Mouse (Mus musculus) layer of hippocampus, adult 2 months (tissue): ENCODE data around the gene Hibch. TPM values are rescaled to one million over a fixed set of nuclear protein-coding genes. Genes with fewer than 3 reads are reported as not detected.

Experiments
- DNase-seq, 2 experiments: peaks; one replicate each; pipeline ENCODE4 v3.0.0; 2022; ENCODE audit warnings: low spot score in 2 of 2
- H3K27ac ChIP-seq: fragments of 200-600 bp; 2 replicates; pipeline ENCODE4 v1.8.1; 2022
- H3K4me3 ChIP-seq: fragments of 200-600 bp; 2 replicates; pipeline ENCODE4 v1.8.1; 2022; ENCODE audit warnings: mild to moderate bottlenecking
- CTCF ChIP-seq: fragments of 200-600 bp; conservative IDR thresholded peaks from 2 replicates; pipeline ENCODE4 v1.8.1; 2022; ENCODE audit warnings: antibody characterized with exemption, mild to moderate bottlenecking, moderate library complexity
- total RNA-seq, 2 experiments: library from RNA; stranded (reverse); gene quantifications; 2 replicates each; pipeline ENCODE4 v1.2.3; 2021

Gene Hibch
- total RNA-seq, 2 experiments from 2014 or later: 17.4 to 18.0 TPM

DNA sequence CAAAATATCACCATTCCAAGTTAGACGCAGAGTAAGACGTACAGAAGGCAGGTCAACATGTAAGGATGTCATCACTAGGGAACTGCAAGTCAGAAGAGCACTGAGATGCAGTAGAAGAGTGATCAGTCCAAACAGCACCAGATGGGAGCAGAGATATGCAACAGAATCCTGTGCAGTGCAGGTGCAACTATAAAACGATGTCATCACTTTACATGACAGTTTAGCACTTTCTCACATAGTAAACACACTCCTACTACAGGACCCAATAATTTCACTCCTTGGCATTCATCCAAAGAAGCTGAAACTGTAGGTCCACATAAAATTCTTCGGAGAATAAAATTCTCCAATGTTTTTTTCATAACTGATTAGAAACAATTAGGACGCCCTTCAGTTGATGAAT is 89.8 kb downstream of the Hibch start:
- H3K27ac ChIP-seq: no peak overlapping the region
- no peak for TF ChIP-seq CTCF
- DNase-seq: no peak
- no peak overlapping the region for H3K4me3 ChIP-seq

DNA sequence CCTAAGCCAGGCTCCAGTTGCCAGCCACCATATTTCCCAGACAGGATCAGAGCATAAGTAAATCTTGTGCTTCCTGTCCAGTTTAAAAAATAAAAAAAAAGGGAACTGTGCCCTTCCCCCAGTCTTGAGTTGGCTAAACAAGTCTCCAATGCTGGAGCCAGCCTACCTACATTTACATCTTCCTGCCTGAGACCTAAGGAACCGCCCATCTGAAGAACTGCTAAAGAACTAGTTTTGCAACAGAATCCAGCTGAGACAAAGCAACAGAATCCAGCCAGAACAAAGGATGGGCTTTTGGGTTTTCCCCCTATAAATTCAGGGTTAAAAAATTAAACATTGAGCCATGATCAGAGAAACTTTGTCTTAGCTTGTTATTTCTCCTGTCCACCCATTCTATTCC is 94.3 kb downstream of the Hibch start:
- no peak for TF ChIP-seq CTCF
- Histone ChIP-seq H3K27ac (no peak overlapping the region), H3K4me3 (no peak overlapping the region)
- no peak for DNase-seq

DNA sequence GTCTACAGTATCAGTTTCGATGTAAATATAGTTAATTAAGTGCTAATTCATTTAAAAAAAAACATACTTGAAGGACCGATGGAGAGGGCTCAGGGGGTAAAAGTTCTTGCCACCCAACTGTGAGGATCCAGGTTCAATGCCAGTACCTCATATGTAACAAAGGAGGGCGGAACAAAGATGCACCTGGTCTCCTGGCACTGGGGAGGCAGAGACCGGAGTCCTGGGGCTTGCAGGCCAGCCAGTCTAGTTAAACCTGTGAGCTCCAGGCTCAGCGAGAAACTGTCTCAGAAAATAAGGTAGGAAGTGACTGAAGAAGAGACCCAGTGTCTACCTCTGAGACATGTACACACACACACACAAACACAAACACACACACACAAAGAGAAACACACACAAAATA is 103.2 kb downstream of the Hibch start:
- Histone ChIP-seq H3K4me3 (no peak overlapping the region), H3K27ac (no peak overlapping the region)
- DNase-seq: no peak
- TF ChIP-seq CTCF: no peak

DNA sequence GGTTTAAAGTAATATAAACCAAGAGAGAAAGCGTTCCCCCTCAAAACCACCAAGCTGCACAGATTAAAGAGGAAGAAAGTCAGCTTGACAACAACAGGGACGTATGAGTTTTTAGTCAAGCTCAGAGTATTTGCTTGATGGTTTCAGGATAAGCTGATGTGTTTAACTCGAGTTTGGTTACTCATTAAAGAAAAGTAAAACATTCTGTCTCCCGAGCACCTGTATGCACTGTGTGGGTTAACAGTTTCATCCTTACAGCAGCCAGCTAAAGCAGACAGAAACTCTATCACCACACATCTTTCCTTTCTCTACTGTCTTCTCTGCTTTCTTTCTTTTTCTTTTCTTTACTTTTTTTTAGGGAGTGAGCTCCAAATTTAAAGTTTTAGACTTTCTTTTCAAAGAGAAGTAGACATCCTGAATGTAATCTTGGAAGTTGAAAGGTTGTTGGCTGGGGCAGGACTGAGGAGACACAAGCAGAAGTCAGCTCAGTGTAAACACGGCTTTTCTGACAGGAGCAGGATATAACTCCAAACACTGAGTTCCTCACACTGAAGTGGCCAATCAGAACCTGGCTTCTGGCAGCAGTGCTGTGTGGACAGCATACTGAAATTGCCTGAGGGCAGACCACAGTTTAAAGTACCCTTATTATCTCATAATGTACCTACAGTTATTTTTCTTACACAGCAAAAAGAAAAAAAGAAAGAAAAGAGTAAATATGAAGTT is 106.6 kb downstream of the Hibch start:
- no peak for DNase-seq
- H3K27ac ChIP-seq: peak overlapping the region; percentile 88; the same call in 1 of the 2 replicates
- H3K4me3 ChIP-seq: peak overlapping the region; percentile 79
- TF ChIP-seq CTCF: no peak

DNA sequence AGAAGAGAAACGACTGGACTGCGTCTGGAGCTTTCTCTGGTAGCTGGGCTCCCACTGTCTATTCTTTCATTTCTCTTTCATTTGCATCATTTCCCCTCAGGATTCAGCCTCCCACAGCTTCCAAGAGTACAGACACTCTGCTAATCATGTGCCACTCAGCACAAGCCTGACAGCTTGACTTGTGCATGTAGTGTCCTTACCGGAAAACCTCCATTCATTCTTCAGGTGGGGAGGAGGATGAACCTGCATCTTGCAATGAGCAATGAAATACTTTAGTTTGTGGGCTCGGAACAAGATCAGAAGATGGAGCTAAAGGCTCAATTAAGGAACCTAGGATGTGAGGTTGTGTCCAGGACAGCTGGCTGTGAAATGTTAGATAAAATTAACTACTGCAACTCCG is 107.4 kb downstream of the Hibch start:
- DNase-seq: peak in 1 of 2 experiments; percentile 7
- peak; percentile 48 for TF ChIP-seq CTCF
- Histone ChIP-seq H3K27ac (peak overlapping the region; percentile 88), H3K4me3 (peak overlapping the region; percentile 79)

DNA sequence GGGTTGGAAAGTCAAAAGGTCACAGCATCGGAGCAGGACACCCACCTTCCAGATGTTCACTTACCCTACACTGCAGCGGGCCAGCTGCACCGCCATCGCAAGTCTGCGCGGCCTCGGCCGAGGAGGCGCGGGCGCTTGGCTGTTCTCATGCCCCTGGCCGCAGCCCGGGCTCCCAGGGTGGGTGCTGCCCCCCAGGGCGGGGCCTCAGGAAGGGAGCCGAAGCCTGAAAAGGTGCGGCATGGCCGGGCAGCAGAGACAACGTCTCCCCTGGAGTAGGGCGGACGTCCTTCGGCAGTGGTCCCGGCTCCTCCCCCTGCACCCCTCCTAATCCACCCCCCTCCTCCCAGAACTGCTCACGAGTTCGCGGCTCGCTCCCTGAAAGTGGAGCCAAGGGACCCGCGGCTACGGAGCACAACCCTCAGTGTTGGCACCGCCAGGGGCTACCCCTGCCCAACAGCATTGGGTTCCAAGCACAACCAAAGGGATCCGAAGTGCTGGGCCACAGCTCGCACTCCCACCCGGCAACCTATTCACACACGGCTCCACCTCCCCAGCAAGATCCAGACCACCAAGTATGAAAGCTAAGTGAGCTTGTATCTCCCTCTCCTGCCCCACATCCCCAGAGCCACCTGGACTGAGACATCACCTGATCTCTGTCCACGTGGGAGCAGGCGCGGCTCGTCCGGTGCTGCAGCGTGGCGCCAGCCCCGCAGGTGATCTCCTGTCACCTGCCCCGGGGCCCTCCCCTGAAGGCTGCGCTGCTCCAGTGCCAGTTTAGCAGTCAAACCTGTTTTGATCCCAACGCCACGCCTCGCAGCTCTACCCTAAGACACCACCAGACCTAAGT is 108.0 kb downstream of the Hibch start:
- Histone ChIP-seq H3K4me3 (peak overlapping the region; percentile 79), H3K27ac (peak overlapping the region; percentile 88)
- no peak for TF ChIP-seq CTCF
- peak in 1 of 2 experiments; percentile 23 for DNase-seq

DNA sequence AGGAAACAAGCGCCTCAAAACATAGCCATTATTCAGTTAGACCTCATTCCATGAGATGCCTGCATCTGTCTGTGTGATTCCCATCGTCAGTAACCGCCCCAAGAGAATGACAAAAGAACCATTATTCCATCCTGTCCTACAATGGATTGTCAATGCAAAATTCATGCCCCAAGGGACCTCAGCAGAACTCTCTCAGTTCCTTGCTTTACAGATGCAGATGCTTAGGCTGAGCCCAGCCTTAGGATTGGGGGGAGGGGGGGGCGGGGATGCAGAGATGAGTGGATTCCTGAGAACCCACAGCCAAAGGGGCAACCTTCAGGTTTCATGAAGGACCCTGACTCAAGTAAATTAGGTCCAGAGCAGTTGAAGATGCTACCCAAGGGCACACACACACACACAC is 108.8 kb downstream of the Hibch start:
- peak overlapping the region; percentile 88; the same call in 1 of the 2 replicates for H3K27ac ChIP-seq

DNA sequence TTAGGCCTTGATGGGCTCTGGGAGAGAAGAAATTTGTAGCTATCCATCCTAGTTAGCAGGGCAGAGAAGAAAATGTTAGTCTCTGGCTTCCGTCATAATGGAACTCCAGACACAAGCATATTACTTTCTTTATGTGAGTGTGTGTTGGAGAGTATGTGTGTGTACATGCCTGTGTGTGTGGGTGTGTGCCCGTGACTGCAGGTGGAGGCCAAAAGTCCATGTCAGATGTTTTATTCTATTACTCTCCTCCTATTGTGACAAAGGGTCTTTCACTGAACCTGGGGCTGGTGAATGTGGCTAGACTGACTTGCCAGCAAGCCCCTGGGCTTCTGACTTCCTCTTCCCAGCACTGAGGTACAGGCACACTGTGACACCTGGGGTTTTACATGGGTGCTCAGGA is 109.7 kb downstream of the Hibch start:
- TF ChIP-seq CTCF: no peak
- no peak overlapping the region for H3K4me3 ChIP-seq
- no peak overlapping the region for H3K27ac ChIP-seq
- DNase-seq: no peak

More for the DNA sequence above, 108.8 kb downstream of the Hibch start:
- peak overlapping the region; percentile 79 for H3K4me3 ChIP-seq
- DNase-seq: no peak
- TF ChIP-seq CTCF: no peak

DNA sequence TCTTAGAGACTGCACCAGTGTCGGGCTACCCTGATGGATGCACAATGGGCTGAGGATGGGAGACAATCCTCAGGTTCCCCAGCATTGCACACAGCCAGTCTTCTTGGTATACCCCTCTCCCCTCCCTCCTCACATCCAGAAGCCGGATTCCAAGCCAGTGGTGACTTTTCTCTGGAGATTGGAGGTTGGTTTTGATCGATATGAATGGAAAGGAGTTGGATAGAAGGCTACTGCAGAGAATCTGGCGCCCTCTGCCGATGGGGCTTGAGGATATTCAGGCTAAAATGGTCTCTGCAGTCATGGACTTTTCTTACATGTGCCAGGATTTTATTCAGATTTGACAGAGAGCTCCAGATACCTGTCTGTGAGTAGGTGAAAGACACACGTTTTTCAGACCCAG is 110.4 kb downstream of the Hibch start:
- DNase-seq: peak; percentile 46 to 67

DNA sequence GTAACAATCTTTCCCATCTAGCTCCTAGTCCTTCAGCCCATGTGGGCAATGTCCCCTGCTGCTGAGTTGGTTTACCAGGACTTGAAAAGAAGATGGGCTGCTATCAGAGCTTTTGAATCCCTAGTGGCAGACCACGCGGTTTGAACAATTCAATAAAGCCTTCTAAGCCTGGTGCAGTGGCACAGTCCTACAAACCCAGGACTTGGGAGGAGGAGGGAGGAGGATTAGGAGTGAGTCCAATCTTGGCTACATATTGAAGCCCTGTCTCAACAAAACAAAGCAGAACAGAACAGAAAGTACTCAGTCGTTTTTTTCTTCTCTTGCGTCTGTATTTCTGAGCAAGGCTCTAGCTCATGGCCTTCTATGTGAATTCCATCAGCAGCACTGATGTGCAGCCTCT is 112.0 kb downstream of the Hibch start:
- DNase-seq: no peak
- Histone ChIP-seq H3K4me3 (no peak overlapping the region), H3K27ac (no peak overlapping the region)
- no peak for TF ChIP-seq CTCF

More for the DNA sequence above, 110.4 kb downstream of the Hibch start:
- H3K27ac ChIP-seq: no peak overlapping the region
- peak; percentile 86 for TF ChIP-seq CTCF
- H3K4me3 ChIP-seq: no peak overlapping the region

DNA sequence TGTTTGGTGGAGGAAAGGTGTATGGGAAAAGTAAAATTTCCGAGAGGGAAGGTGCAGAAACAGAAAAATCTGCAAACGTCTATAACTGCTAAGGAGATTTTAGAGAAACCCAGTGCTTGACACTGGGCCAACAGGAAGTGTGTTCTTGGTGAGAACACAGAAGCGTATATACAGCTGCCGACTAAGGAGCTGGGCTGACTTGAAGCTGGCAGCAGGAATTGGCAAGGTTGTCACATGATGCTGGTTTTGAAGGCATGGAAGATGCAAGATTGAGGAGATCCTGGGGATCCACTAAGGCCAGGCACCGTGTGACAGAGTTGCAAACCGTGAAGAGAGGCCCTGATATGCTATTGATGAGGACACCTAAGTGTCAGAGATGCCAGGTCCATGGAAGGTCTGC is 115.5 kb downstream of the Hibch start:
- DNase-seq: no peak

DNA sequence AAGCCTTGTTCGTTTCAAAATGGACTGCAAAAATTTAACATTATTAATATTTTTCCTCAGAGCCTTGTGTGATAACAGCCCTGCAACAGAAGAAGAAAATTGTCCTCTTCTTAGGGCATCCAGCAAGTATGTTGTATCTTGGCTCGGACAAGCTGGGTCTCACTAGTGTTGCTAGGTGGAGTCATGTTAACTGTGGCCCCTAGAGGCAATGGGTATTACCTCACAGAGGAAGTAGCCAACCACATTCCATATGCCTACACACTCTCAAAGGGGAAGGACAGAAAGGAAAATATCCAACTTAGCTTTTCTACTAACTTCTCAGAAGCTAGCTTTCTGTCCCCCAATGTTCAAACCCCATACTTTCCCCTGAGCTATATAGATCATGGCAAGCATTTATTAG is 118.4 kb downstream of the Hibch start:
- Histone ChIP-seq H3K27ac (no peak overlapping the region), H3K4me3 (no peak overlapping the region)
- no peak for DNase-seq
- TF ChIP-seq CTCF: no peak

More for the DNA sequence above, 115.5 kb downstream of the Hibch start:
- Histone ChIP-seq H3K27ac (no peak overlapping the region), H3K4me3 (no peak overlapping the region)
- TF ChIP-seq CTCF: no peak

DNA sequence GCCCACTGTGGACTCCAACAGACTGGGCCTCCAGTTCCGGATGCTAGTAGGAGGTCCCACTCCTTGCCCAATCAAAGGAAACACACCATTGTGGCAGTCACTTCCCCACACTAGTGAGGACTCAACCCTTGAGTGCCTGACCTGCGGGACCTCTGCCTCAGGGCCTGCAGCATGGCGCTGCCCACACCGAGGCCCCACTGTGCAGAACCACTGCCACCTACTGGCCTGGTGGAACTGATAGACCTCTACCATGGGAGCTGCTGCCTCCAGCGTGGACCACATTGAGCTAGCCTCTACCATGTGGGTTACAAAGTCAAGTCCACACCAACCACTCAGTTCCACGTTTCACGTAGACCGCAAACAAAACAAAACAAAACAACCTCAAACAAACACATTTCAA is 119.9 kb downstream of the Hibch start:
- no peak overlapping the region for H3K27ac ChIP-seq
- no peak for DNase-seq
- H3K4me3 ChIP-seq: no peak overlapping the region
- no peak for TF ChIP-seq CTCF

Other genes starting within 250 kb of the Hibch start
- gene Nemp2, start 214.2 kb upstream of the Hibch start, total RNA-seq: 1 to 10 TPM; 4.7 to 5.1 TPM
- gene Mfsd6, start 117.5 kb upstream of the Hibch start, total RNA-seq: 10 to 100 TPM; 76.7 to 79.9 TPM
- gene Inpp1, start 27.2 kb upstream of the Hibch start, total RNA-seq: 10 to 100 TPM; 37.9 to 39.0 TPM
- gene 1700019D03Rik, start 175.2 kb downstream of the Hibch start, total RNA-seq: 1 to 10 TPM; 7.8 to 7.9 TPM
- under 1 TPM; 0.69 to 0.83 TPM for gene Mstn, start 216.7 kb downstream of the Hibch start, total RNA-seq